Mouse (Mus musculus): Measurements from ENCODE around the gene Satb2. TPM values are rescaled to one million over a fixed set of nuclear protein-coding genes. Genes with fewer than 3 reads are reported as not detected.

Gene Satb2
- total RNA-seq, 4 experiments from 2014 or later = 56.2 to 62.9 (median 59.9) TPM

Small RNAs within 50 kb of the gene (microRNA-seq; reads per million reads assigned to microRNA genes)
- gene Gm23943 = 0 reads per million in 2 experiments
